Mouse (Mus musculus) limb, embryonic 15.5 days (tissue): ENCODE data around the gene Mrps2. TPM values are rescaled to one million over a fixed set of nuclear protein-coding genes. Genes with fewer than 3 reads are reported as not detected.

ENCODE experiments used
- ATAC-seq: fragments of 200-750 bp; cut with Nextera tagmentation; 2 replicates; pipeline ENCODE4 v1.8.0; 2017; ENCODE audit warnings: low read depth, moderate TSS enrichment; ENCODE audit not compliant: insufficient number of reproducible peaks, low FRiP score, low TSS enrichment
- H3K27ac ChIP-seq: fragments of 300-500 bp; sonication (generic); 2 replicates; pipeline ENCODE4 v1.5.1; 2015; ENCODE audit warnings: moderate library complexity, mild to moderate bottlenecking, inconsistent platforms
- H3K27me3 ChIP-seq: fragments of 300-500 bp; sonication (generic); 2 replicates; pipeline ENCODE4 v1.6.1; 2015; ENCODE audit warnings: inconsistent platforms
- H3K36me3 ChIP-seq: fragments of 300-500 bp; sonication (generic); 2 replicates; pipeline ENCODE4 v1.6.1; 2015; ENCODE audit warnings: inconsistent platforms
- H3K4me1 ChIP-seq: fragments of 300-500 bp; sonication (generic); 2 replicates; pipeline ENCODE4 v1.6.1; 2015; ENCODE audit warnings: inconsistent platforms
- H3K4me2 ChIP-seq: fragments of 300-500 bp; sonication (generic); 2 replicates; pipeline ENCODE4 v1.6.1; 2015; ENCODE audit warnings: mild to moderate bottlenecking, inconsistent platforms
- H3K4me3 ChIP-seq: fragments of 300-500 bp; sonication (generic); 2 replicates; pipeline ENCODE4 v1.5.1; 2015; ENCODE audit warnings: mild to moderate bottlenecking, inconsistent platforms
- H3K9ac ChIP-seq: fragments of 300-500 bp; sonication (generic); 2 replicates; pipeline ENCODE4 v1.6.1; 2015; ENCODE audit warnings: inconsistent platforms
- H3K9me3 ChIP-seq: fragments of 300-500 bp; sonication (generic); 2 replicates; pipeline ENCODE4 v1.6.1; 2016; ENCODE audit warnings: inconsistent platforms
- WGBS: fragments of 180-500 bp; shearing (Covaris S2); methylation state at CpG from one replicate; pipeline ENCODE4 v1.1.7; 2015; 5-methylcytosine and 5-hydroxymethylcytosine counted together
- polyA plus RNA-seq: library from polyadenylated mRNA; unstranded; fragments of >200 nt; fragmentation: Nextera tagmentation; extraction: Ambion mirVana; gene quantifications from 2 replicates; pipeline ENCODE4 v1.2.1, GENCODE M21; 2015

Mrps2 gene
- polyA plus RNA-seq = 50.3 and 51.3 TPM in 2 replicates

DNA sequence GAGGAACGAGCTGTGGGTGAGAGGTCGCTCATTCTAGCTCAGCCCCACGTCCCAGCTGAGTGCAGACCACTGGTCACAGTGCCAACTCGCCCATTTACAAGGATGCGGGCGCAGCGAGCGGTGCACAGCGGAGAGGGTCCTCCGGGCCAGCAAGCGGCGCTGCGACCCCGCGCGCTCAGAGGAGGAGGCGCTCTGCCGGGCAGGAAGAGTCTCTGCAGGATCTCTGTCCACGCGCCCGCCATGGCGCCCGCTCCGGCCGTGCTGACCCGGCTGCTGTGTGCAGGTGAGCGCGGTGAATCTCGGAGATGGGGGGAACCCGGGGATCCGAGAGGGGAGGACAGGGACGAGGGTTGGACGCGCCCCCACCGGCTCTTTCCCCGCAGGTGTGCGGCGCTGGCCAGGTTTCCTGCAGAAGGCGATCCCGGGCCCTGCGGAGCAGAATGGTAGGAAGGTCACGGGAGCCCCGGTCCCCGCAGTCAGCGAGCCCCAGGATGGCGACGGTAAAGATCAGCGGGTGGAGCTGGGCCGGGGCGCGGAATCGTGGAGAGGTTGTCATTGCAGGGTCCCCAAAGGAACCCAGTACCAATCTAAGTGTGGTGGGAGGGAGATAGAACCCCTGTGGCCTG lies at the start of gene Mrps2:
Mrps2 (plus strand) TSS at position 207 of the 626 bp plus-strand sequence.
- Histone ChIP-seq H3K27ac (0 out of 2 replicates have a peak within 1 kb of the TSS, but pooled peaks have one; percentile 47), H3K36me3 (peaks cover 38% of the 10 kb centered on the region), H3K9me3 (no peaks in the 10 kb centered on the region), H3K4me3 (peak within 1 kb of the TSS; percentile 92), H3K4me2 (peak within 1 kb of the TSS; percentile 56), H3K9ac (peak within 1 kb of the TSS; percentile 92), H3K4me1 (peaks cover 21% of the 10 kb centered on the region), H3K27me3 (no peaks in the 10 kb centered on the region)
- under 1% methylated on average over 52 of the region's 52 CpGs for WGBS
- ATAC-seq = peak; percentile 84

DNA sequence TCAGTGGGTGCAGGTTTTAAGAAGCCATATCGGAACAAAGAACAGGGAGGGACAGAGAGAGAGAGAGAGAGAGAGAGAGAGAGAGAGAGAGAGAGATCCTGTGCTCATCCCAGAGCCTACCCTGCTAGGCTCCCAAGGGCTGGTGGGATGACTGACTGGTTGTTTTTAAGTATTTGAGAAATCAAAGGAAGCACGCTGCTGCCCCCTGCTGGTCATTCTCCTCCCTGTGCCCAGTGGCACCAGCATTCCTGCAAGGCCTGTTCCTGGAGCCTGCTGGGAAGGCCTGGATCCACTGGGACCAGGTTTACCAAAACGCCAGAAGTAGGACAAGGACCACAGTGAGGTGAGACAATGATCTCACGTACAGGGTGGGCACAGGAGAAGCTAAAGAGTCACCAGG lies 48.0 kb upstream of the Mrps2 start:
- H3K36me3 ChIP-seq = no peaks in the 10 kb centered on the region
- no peak for ATAC-seq

DNA sequence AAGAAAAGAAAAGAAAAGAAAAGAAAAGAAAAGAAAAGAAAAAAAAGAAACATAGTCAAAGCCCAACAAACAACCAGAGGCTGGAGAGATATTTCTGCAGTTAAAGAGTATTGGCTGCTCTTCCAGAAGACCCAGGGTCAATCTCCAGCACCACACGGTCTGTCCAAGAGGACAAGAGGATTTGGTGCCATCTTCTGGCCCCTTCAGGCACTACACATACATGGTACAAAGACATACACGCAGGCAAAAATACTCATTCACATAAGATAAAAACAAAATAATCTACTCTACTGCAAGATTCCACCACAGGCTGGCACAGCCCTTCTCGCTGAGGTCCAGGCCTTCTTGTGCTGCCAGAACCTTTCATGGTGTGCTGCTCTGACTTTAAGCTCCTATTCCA lies 44.7 kb upstream of the Mrps2 start:
- no peak for ATAC-seq
- Histone ChIP-seq H3K4me1 (no peaks in the 10 kb centered on the region), H3K36me3 (no peaks in the 10 kb centered on the region), H3K9ac (no peak overlapping the region), H3K4me2 (no peak overlapping the region), H3K4me3 (no peak overlapping the region), H3K27me3 (no peaks in the 10 kb centered on the region), H3K27ac (no peak overlapping the region), H3K9me3 (no peaks in the 10 kb centered on the region)
- 37% methylated on average over 3 of the region's 3 CpGs for WGBS

More for the DNA sequence above, 48.0 kb upstream of the Mrps2 start:
- no peak overlapping the region for H3K4me3 ChIP-seq
- H3K9me3 ChIP-seq = no peaks in the 10 kb centered on the region
- 14% methylated on average over 4 of the region's 4 CpGs for WGBS
- H3K4me1 ChIP-seq = peaks cover 10% of the 10 kb centered on the region
- no peak overlapping the region for H3K9ac ChIP-seq
- no peak overlapping the region for H3K27ac ChIP-seq
- no peak overlapping the region for H3K4me2 ChIP-seq
- H3K27me3 ChIP-seq = no peaks in the 10 kb centered on the region

DNA sequence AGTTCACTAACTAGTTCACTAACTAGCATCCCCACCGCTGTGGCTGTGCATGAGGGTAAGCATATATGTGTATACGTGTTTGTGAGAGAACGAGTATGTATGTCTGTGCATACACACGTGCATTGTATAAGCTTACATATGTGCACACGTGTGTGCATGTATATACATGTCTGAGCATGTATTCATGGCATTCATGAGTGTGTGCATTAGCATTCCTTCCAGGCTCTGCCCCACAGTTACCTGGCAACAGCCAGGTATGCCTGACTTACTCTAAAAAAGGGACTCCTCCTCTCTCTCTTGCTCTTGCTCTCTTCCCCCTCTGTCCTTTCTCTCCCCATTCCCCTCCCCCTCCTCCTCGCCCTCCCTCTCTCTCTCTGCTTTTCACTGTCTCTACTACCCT lies 40.6 kb upstream of the Mrps2 start:
- WGBS = 80% methylated on average over 6 of the region's 6 CpGs

DNA sequence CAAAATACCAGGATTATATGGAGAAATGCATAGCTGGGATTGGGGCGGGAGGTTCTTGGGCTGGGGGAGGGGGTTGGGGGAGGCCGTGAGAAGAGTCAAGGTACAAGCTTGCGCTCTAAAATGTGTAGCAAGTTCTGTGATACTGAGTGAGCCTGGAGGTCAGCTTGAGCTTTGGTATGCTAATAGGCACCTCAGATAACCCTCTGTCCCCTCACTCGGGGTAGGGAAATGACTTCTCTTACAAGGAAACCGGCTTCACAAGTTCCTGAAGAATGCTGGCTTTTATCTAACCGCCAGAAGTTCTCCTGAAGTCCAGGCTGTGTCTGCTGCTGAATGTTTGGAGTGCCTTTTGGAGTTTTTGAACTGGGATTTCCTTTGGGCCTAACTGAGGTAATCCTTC lies 37.0 kb upstream of the Mrps2 start:
- no peak for ATAC-seq
- Histone ChIP-seq H3K27me3 (no peaks in the 10 kb centered on the region), H3K27ac (no peak overlapping the region), H3K4me3 (no peak overlapping the region), H3K9ac (no peak overlapping the region), H3K9me3 (no peaks in the 10 kb centered on the region), H3K4me1 (peaks cover 4% of the 10 kb centered on the region), H3K36me3 (no peaks in the 10 kb centered on the region), H3K4me2 (no peak overlapping the region)
- WGBS = 42% methylated on average over 6 of the region's 6 CpGs

More for the DNA sequence above, 40.6 kb upstream of the Mrps2 start:
- Histone ChIP-seq H3K4me2 (no peak overlapping the region), H3K9me3 (no peaks in the 10 kb centered on the region), H3K27me3 (no peaks in the 10 kb centered on the region), H3K9ac (no peak overlapping the region), H3K27ac (no peak overlapping the region), H3K4me1 (no peaks in the 10 kb centered on the region), H3K36me3 (no peaks in the 10 kb centered on the region), H3K4me3 (no peak overlapping the region)
- ATAC-seq = no peak

DNA sequence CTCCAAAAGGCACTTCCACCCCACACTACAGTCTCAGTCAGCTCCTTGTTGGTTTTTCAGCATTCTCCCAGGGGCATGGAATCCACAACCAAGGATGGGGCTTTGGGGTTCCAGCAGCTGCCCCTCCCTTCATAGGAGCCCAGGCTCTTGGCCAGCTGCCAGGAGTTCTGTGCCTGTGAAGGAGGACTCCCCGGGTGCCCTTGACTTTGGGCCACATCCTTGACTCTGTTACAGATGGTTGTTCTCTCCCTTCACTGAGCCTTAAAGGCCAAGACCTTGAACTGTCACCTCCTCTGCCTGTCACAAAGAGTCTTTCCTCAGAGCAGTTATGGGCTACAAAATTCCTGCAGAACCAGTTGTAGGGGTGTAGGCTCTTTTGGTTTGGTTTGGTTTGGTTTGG lies 35.1 kb upstream of the Mrps2 start:
- H3K4me1 ChIP-seq = peaks cover 4% of the 10 kb centered on the region
- no peak overlapping the region for H3K9ac ChIP-seq
- H3K4me3 ChIP-seq = no peak overlapping the region
- 7% methylated on average over 1 of the region's 1 CpGs for WGBS
- no peak overlapping the region for H3K4me2 ChIP-seq
- no peak for ATAC-seq
- H3K36me3 ChIP-seq = no peaks in the 10 kb centered on the region
- no peaks in the 10 kb centered on the region for H3K27me3 ChIP-seq
- no peak overlapping the region for H3K27ac ChIP-seq
- no peaks in the 10 kb centered on the region for H3K9me3 ChIP-seq

DNA sequence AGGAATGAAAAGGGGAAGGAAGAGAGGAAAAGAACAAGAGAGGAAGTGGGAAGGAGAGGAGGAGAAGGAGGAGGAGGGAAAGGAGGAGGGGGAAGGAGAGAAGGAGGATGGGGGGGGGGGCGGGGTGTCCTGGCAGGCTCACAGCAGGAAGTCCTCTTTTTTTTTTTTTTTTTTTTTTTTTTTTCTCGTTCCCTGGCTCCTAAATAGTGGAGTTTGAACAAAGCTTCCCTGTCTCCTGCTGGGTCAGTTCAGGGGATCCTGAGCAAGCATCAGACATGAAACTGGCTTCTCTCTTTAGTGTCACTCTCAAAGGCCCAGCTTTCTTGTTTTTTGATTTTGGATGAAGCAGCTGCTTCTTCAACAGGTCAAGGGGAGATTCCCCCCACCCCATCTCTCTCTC lies 34.4 kb upstream of the Mrps2 start:
- ATAC-seq = no peak
- no peak overlapping the region for H3K27ac ChIP-seq

DNA sequence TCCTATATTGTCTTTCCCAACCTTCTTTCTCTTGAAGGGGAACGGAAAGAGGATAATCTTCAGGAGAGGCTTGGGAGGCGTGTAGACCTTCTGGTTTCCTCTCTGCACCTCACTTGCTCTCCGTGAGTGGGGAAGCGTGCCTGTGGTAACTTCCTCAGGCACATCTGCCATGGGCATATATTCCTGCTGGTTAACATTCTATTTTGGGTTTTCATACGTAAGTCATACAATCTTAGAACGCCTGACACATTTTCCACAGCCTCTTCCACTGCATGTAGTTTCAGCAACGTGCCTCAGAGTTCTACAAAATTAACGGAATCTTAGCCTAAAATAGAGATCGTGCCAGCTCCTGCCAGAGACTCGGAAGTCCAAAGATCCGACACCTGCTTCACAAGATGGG lies 32.5 kb upstream of the Mrps2 start:
- Histone ChIP-seq H3K9me3 (no peaks in the 10 kb centered on the region), H3K4me1 (peaks cover 4% of the 10 kb centered on the region), H3K27ac (no peak overlapping the region; the same call in 1 of the 2 replicates), H3K27me3 (no peaks in the 10 kb centered on the region), H3K4me2 (no peak overlapping the region), H3K9ac (no peak overlapping the region), H3K4me3 (no peak overlapping the region), H3K36me3 (no peaks in the 10 kb centered on the region)
- 82% methylated on average over 11 of the region's 11 CpGs for WGBS
- ATAC-seq = no peak

More for the DNA sequence above, 34.4 kb upstream of the Mrps2 start:
- Histone ChIP-seq H3K36me3 (no peaks in the 10 kb centered on the region), H3K4me3 (no peak overlapping the region), H3K27me3 (no peaks in the 10 kb centered on the region), H3K9me3 (no peaks in the 10 kb centered on the region), H3K9ac (no peak overlapping the region), H3K4me1 (peaks cover 4% of the 10 kb centered on the region), H3K4me2 (no peak overlapping the region)
- WGBS = 25% methylated on average over 1 of the region's 2 CpGs

DNA sequence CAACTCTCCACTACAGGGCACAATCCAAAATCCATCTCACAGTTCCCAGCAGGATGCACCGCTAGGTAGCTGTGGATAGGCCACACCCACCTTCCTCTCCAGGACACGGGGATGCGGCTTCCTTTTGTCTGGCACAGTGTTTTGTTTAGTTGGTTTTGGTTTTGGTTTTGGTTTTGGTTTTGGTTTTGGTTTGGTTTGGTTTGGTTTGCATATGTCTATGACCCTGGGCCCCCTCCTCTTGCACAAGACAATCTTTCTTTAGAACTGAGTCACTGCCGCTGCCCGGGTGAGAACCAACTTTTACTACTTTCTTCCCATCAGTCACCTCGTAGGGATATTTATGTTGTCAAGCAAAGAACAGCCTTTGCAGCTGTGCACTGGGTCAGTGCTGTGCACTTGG lies 27.0 kb upstream of the Mrps2 start:
- Histone ChIP-seq H3K4me3 (no peak overlapping the region), H3K4me2 (no peak overlapping the region), H3K4me1 (no peaks in the 10 kb centered on the region), H3K9me3 (no peaks in the 10 kb centered on the region), H3K27me3 (no peaks in the 10 kb centered on the region), H3K36me3 (no peaks in the 10 kb centered on the region), H3K27ac (no peak overlapping the region), H3K9ac (no peak overlapping the region)
- ATAC-seq = no peak
- 64% methylated on average over 6 of the region's 6 CpGs for WGBS

DNA sequence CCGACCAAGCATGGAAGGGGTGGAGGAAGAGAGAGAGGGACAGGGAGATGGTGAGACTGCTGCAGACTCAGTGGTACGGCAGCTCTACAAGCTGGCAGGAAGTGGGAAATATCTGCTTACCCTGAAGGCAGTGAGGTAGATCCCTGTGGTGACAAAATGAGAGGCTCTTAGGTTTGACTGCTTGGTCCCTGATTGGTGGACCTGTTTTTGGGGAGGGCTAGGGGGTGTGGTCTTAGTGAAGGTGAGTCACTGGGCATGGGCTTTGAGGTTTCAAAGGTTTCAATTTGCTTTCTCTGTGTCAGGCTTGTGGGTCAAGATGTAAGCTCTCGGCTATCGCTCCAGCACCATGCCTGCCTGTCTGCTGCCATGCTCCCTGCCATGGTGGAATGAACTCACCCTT lies 22.8 kb upstream of the Mrps2 start:
- ATAC-seq = no peak

DNA sequence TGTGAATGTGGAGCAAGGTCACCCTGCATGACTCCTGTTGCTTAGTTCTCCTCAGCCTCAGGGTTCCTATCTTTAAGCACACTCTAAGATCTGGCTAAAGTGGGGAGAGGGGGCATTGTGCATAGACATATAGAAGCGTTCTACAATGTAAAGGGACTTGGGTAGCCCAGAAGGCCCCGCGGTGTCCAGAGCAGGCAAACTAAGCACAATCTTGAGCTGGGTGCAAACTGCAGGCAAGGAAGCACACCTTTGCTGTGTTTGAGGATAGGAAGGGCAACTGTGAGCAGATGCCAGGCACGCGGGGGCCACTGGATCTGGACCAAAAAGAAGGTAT lies 21.7 kb upstream of the Mrps2 start:
- no peak for ATAC-seq
- Histone ChIP-seq H3K27ac (peak overlapping the region; percentile 84), H3K27me3 (no peaks in the 10 kb centered on the region), H3K4me1 (peaks cover 10% of the 10 kb centered on the region), H3K36me3 (peaks cover 17% of the 10 kb centered on the region), H3K4me2 (peak overlapping the region; percentile 95), H3K9ac (peak overlapping the region; percentile 88), H3K9me3 (no peaks in the 10 kb centered on the region), H3K4me3 (peak overlapping the region; percentile 81)
- 5% methylated on average over 5 of the region's 5 CpGs for WGBS

More for the DNA sequence above, 22.8 kb upstream of the Mrps2 start:
- H3K4me2 ChIP-seq = no peak overlapping the region
- no peak overlapping the region for H3K9ac ChIP-seq
- no peaks in the 10 kb centered on the region for H3K9me3 ChIP-seq
- peaks cover 10% of the 10 kb centered on the region for H3K4me1 ChIP-seq
- H3K4me3 ChIP-seq = no peak overlapping the region
- H3K36me3 ChIP-seq = peaks cover 8% of the 10 kb centered on the region; the same call in 1 of the 2 replicates
- 85% methylated on average over 4 of the region's 4 CpGs for whole genome bisulfite sequencing
- H3K27ac ChIP-seq = no peak overlapping the region
- H3K27me3 ChIP-seq = no peaks in the 10 kb centered on the region

DNA sequence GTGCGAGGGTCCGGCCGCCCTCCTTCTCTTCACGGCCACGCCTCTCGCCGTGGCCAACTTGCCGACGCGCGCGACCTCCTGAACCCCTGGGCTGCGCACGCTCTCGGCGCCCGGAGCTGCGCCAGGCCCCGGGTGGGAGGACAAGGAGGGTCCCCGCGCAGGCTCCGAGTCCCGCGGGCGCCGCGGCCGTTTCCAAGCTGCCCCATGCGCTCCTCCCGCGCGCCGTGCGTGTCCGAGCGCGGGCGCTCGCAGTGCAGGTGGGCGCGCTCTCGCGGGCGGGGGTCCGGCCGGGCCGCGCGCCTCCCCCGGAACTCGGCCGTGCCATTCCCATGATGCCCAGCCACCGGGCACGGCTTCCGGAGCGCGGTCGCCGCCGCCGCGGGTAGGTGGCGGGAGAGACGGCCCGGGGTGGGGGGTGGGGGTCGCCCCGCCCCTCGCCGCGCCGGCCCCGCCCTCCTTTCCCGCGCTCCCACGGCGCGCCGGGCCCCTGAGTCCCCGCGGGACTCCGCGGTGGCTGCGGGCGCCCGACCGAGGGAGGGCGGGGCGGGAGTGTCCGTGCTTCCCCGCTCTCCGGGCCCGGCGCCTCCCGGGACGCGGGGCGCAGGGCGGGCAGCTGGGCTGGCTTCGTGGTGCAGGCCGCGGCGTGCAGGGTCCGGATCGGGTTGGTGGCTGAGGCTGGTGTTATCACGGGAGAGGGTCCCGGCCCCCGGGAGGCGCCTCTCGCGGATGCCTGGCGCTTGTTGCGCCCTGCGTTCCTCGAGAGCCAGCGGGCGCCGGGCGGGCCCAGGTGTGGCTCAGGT lies 21.2 kb upstream of the Mrps2 start, which contains the start of gene Ppp1r26:
Ppp1r26 (plus strand) TSS at position 286 of the 800 bp plus-strand sequence.
- Histone ChIP-seq H3K9me3 (no peaks in the 10 kb centered on the region), H3K27ac (peak within 1 kb of the TSS; percentile 84), H3K4me2 (peak within 1 kb of the TSS; percentile 95), H3K4me3 (peak within 1 kb of the TSS; percentile 81), H3K9ac (peak within 1 kb of the TSS; percentile 88), H3K27me3 (no peaks in the 10 kb centered on the region), H3K4me1 (peaks cover 10% of the 10 kb centered on the region), H3K36me3 (peaks cover 23% of the 10 kb centered on the region)
- ATAC-seq = no peak
- WGBS = under 1% methylated on average over 95 of the region's 118 CpGs
